Mouse (Mus musculus) kidney, adult 9 months (tissue): ENCODE data around the gene Hes2.

Source experiments
- DNase-seq: peaks from one replicate; pipeline ENCODE4 v3.0.0; 2022

Gene Hes2

GRCm38 (mm10) chr4:152160748-152161147, 2.1 kb downstream of the Hes2 start:
- DNase-seq, result peak; percentile 88

- peak; percentile 79 for DNase-seq
Observed at GRCm38 (mm10) chr4:152161601-152162000, 2.9 kb downstream of the Hes2 start.

- no peak for DNase-seq
Observed at GRCm38 (mm10) chr4:152162748-152163147, 4.1 kb downstream of the Hes2 start.

GRCm38 (mm10) chr4:152165036-152165931, 6.6 kb downstream of the Hes2 start:
- peak; percentile 67 for DNase-seq

GRCm38 (mm10) chr4:152168052-152168451, 9.4 kb downstream of the Hes2 start:
- DNase-seq, result no peak

GRCm38 (mm10) chr4:152169103-152169502, 10.4 kb downstream of the Hes2 start:
- no peak for DNase-seq

- no peak for DNase-seq
Observed at GRCm38 (mm10) chr4:152170286-152170685, 11.6 kb downstream of the Hes2 start.

- DNase-seq, result no peak
Observed at GRCm38 (mm10) chr4:152171543-152171942, 12.9 kb downstream of the Hes2 start.

GRCm38 (mm10) chr4:152173041-152173440, 14.4 kb downstream of the Hes2 start:
- DNase-seq, result peak; percentile 90

- no peak for DNase-seq
Observed at GRCm38 (mm10) chr4:152173956-152174355, 15.3 kb downstream of the Hes2 start.

- no peak for DNase-seq
Observed at GRCm38 (mm10) chr4:152176638-152177037, 18.0 kb downstream of the Hes2 start.

GRCm38 (mm10) chr4:152177174-152177536, 18.5 kb downstream of the Hes2 start:
- DNase-seq, result no peak

- DNase-seq, result peak; percentile 90
Observed at GRCm38 (mm10) chr4:152177537-152178343, 19.1 kb downstream of the Hes2 start, which contains the start of gene Acot7. TSS of gene Acot7 (plus strand) at chr4:152178134.

GRCm38 (mm10) chr4:152178344-152178864, 19.7 kb downstream of the Hes2 start:
- DNase-seq, result peak; percentile 45

GRCm38 (mm10) chr4:152178916-152179705, 20.4 kb downstream of the Hes2 start:
- no peak for DNase-seq

- no peak for DNase-seq
Observed at GRCm38 (mm10) chr4:152179946-152180660, 21.4 kb downstream of the Hes2 start.

GRCm38 (mm10) chr4:152182205-152182604, 23.5 kb downstream of the Hes2 start:
- DNase-seq, result no peak

GRCm38 (mm10) chr4:152184353-152185035, 25.8 kb downstream of the Hes2 start:
- DNase-seq, result no peak

- DNase-seq, result no peak
Observed at GRCm38 (mm10) chr4:152185137-152185509, 26.5 kb downstream of the Hes2 start.

- no peak for DNase-seq
Observed at GRCm38 (mm10) chr4:152185510-152186204, 27.0 kb downstream of the Hes2 start.
